In genomic region chr1:115134298-115134697, GRCm38 (mm10) we compare ENCODE assay signal across 20 mouse cellular contexts.
"Had no signal": no experiment of that assay in that cellular context is flagged by ENCODE, and none has a peak within 500 bp of the region (broad histone marks: within the 10 kb centered on the region; RNA-seq: fewer than 3 reads in every experiment).

No protein-coding gene starts in this region.

- H3K27me3 ChIP-seq: limb, embryonic 13.5 days; liver, embryonic 12.5 days; liver, embryonic 15.5 days; midbrain, embryonic 12.5 days; neural tube, embryonic 13.5 days had no signal

- H3K4me3 ChIP-seq: layer of hippocampus, adult 2 months; limb, embryonic 10.5 days; limb, embryonic 13.5 days; liver, embryonic 12.5 days; liver, embryonic 15.5 days; midbrain, embryonic 12.5 days; myocyte; neural tube, embryonic 13.5 days had no signal

- H3K36me3 ChIP-seq: limb, embryonic 10.5 days; limb, embryonic 13.5 days; liver, embryonic 12.5 days; liver, embryonic 15.5 days; midbrain, embryonic 12.5 days; neural tube, embryonic 13.5 days had no signal

- H3K4me1 ChIP-seq: limb, embryonic 10.5 days; limb, embryonic 13.5 days; liver, embryonic 12.5 days; liver, embryonic 15.5 days; midbrain, embryonic 12.5 days; neural tube, embryonic 13.5 days had no signal

- H3K9me3 ChIP-seq: limb, embryonic 10.5 days; limb, embryonic 13.5 days; liver, embryonic 12.5 days; liver, embryonic 15.5 days; midbrain, embryonic 12.5 days; neural tube, embryonic 13.5 days had no signal

- H3K9ac ChIP-seq: limb, embryonic 13.5 days; liver, embryonic 12.5 days; liver, embryonic 15.5 days; midbrain, embryonic 12.5 days; neural tube, embryonic 13.5 days had no signal

- H3K27ac ChIP-seq: layer of hippocampus, adult 2 months; limb, embryonic 10.5 days; limb, embryonic 13.5 days; liver, embryonic 12.5 days; liver, embryonic 15.5 days; macrophage; midbrain, embryonic 12.5 days; neural tube, embryonic 13.5 days had no signal

- DNase-seq: kidney, adult 11 months; kidney, adult 9 months; kidney, postnatal 14 days; kidney, postnatal 4 days; layer of hippocampus, adult 9-11 months; liver; lung, adult 18-20 months; right cerebral cortex, postnatal 14 days; right cerebral cortex, postnatal 4 days; thymus, postnatal 25 days had no signal

- ATAC-seq: liver, embryonic 12.5 days; midbrain, embryonic 16.5 days had no signal

- H3K4me2 ChIP-seq: limb, embryonic 13.5 days; liver, embryonic 12.5 days; liver, embryonic 15.5 days; midbrain, embryonic 12.5 days; neural tube, embryonic 13.5 days had no signal
